Mouse (Mus musculus): Measurements from ENCODE around the gene Mcl1.
"Not testable (repeated sequence)": the region's sequence is repeated elsewhere in the genome, so short reads cannot be mapped to it uniquely, and the experiment has no call there.

The Mcl1 gene

GRCm38 (mm10) chr3:95658236-95658867, at the start of gene Mcl1:
Gene Mcl1, plus strand, starts transcription at chr3:95658788.
- peak; percentile 89 for DNase-seq (ENCODE audit: low read depth)

DNA sequence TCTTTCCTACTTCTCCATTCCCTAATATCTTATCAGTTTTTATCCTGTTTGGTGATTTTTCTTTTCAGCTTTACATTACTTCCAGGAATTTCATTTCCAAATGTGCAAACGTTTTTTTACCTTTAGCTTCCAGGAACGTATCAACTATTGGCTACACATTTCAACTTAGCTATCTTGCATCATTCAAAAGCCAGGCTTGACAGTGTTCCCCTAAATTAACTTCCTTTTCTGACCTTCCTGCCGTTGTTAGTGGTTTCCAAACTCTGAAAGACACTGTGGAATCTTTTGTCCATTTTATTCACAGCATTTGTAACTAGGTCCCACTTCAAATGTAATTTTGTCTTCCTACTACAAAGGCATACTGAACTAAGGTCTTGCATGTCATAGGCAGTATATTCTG, 49.4 kb upstream of the Mcl1 start:
- DNase-seq (ENCODE audit: low read depth), result no peak

- no peak for DNase-seq (ENCODE audit: low read depth)
Observed at GRCm38 (mm10) chr3:95613996-95614395, 44.6 kb upstream of the Mcl1 start.

- DNase-seq (ENCODE audit: low read depth), result no peak
Observed at GRCm38 (mm10) chr3:95618511-95618910, 40.1 kb upstream of the Mcl1 start.

DNA sequence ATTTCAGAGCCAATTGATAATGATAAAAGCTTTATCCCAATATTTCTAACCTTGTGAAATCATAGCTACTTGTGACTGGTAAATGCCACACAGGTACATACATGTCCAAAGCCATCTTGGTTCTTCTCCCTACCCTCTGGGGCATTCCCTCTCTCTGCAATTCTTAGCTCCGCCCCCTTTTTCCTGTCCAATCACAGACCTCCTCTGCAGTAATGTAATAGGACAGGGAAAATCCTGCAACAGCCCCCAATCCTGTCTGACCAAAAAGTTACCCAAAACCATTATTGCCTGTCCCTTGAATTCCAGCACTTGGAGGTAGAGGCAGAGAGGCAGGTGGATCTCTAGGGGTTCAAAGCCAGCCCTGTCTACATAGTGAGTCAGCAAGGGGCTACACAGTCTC, 37.3 kb upstream of the Mcl1 start:
- DNase-seq (ENCODE audit: low read depth), result no peak

GRCm38 (mm10) chr3:95622421-95622820, 36.2 kb upstream of the Mcl1 start:
- not testable (repeated sequence) for DNase-seq (ENCODE audit: low read depth)

DNA sequence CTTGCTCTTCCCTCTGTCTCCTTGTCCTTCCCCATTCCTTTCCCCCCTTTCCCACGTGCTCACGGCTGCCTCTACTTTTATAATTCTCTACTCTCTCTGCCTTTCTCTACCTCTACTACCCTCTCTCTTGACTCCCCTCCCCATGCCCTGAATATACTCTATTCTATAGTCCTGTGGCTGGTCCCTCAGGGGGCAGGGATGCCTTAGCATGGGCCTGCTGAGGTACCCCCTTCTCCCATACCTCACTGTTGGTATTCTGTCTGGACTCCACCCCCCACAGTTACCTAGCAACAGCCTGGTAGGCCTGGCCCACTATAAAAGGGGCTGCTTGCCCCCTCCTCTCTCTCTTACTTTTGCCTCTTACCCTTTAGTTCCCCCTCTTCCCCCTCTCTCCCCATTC, 35.0 kb upstream of the Mcl1 start:
- no peak for DNase-seq (ENCODE audit: low read depth)

DNA sequence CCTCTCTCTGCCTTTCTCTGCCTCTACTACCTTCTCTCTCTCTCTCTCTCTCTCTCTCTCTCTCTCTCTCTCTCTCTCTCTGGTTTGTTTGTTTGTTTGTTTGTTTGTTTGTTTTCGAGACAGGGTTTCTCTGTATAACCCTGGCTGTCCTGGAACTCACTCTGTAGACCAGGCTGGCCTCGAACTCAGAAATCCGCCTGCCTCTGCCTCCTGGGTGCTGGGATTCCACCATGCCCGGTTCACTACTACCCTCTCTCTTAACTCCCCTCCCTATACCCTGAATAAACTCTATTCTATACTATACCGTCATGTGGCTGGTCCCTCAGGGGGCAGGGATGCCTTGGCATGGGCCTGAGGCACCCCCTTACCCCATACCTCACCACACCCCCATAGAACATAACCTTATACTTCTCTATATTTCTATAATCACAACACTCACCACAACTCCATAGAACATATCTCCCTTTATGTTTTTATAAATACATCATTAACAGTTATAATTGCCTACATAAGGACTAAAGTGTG, 34.5 kb upstream of the Mcl1 start:
- DNase-seq (ENCODE audit: low read depth), result not testable (repeated sequence)

DNA sequence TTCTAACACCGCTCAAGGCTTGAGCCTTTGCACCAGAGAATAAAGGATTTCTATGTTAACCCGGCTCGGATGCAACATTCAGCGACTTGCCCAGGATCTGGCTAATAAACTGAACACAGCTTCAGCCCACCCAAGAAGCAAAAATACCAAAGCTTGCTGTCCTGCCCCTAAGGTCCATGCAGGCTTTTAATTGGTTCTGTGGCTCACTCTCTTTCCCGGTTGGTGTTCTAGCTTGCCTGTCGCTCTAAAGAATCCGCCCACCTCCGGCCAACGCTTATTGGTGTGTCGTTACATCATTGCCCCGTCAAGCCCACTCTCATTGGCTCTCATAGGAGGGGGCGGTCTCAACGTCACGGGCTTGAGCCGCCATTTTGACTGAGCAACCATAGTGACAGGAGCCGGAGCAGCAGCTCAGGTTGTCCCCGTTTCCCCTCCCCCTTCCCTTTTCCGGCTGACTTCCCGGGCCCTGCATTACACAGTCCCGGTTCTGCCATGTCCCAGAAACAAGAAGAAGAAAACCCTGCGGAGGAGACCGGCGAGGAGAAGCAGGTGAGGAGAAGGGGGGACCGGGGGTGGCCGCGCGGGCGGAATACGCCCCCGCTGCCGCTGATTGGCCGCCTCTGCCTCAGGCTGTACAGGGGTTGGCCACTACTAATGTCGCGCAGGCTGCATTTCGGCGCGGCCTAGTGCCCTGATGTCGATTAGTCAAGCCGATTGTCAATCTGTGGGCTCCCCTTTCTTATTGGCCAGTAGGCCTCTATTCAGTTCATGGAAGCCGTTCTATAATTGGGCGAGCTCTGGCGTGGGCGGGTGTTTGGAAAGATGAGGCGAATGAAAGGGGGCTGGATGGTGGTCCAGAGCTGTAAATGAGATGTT, 33.7 kb upstream of the Mcl1 start, which contains the start of gene Ensa:
Gene Ensa, plus strand, starts transcription at position 366 of the 876 bp plus-strand sequence.
- DNase-seq (ENCODE audit: low read depth), result peak; percentile 99

DNA sequence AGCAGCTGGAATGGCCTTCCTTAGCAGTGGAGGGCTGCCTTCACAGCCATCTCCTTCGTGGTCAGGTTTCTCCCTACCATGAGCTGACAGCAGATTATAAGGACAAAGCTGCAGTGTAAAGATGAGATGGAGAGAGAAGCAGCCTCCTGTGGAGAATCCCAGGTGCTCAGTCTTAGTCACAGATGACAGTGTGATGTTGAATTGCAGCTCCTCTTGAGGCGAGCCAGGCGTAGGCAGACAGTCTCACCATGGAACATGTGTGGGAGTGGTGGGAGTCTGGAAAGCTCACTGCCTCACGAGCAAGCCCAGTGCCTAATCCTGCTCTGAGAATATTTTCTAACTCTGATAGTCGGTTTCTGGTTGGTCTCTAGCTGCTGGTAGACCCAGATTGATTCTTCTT, 30.8 kb upstream of the Mcl1 start:
- no peak for DNase-seq (ENCODE audit: low read depth)

GRCm38 (mm10) chr3:95629755-95630154, 28.8 kb upstream of the Mcl1 start:
- DNase-seq (ENCODE audit: low read depth), result no peak

DNA sequence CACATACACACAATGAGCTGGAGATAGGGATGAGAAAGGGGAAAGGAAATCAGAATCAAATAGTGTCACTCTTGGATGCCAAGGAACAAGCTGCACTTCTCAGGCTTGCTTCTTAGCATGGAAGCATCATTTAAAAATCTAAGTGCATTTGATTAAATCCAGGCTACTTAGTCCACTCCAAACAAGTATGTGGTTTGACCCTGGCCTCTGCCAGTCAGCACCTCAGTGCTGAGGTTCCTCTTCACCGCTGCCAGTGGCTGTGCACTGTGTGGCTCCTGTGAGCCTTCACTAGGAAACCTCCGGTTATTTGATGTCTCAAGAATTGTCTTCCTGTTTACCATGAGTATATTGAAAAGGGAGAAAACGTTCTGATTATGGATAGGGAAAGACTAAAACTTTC, 27.7 kb upstream of the Mcl1 start:
- no peak for DNase-seq (ENCODE audit: low read depth)

DNA sequence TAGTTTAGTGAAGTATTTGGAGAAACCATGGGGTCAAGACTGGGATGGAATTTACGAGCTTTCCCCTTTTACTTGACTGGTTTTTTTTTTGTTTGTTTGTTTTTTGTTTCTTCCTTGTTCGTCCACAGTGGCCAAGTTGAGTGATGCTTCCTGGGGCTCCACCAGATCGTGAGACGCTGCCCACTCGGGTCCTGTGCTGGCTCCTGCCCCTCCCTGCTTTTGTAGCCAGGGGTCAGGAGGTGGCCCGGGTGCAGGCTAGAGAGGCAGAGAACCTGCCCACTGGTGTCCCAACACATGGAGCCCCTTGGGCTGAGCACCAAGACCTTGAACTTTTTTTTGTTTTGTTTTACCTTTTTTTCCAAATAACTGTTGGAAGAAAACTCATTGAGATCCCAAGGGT, 27.3 kb upstream of the Mcl1 start:
- no peak for DNase-seq (ENCODE audit: low read depth)

DNA sequence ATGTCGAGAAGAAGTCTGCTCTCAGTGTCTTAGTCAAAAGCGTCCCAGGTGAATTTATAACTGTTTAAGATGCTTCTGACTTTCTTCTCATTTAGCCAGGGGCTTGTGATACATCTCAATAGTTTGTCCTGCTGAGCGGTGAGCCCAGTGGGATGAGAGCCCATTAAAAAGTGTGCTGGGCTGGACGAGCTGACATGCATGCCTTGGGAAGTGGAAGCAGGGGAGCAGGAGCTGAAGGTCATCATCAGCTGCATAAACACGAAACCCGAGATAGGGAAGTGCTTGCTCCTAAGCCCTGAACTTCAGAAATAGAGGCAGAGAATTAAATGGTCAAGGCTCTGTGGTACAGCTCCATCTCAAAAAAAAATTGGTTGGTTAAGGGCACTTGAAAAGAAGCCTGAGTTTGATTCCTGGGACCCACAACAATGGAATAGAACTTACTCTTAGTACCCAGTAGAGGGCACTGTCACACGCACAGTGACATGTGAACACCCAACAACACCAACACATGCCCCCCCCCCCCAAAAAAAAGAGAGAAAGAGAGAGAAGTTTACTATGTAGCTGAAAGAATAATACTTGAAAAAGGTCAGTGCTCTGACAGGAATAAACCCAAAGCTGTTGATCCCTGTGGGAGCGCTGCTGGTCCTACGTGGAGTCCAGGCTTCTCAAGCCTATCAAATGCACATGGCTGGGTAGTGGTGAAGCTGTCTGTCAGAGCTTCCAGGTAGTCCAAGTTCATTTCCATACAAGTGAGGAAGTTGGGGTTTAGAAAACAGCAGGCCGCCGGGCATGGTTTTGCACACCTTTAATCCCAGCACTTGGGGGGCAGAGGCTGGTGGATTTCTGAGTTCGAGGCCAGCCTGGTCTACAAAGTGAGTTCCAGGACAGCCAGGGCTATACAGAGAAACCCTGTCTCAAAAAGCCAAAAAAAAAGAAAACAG, 25.7 kb upstream of the Mcl1 start:
- peak; percentile 78 for DNase-seq (ENCODE audit: low read depth)

GRCm38 (mm10) chr3:95635636-95636035, 23.0 kb upstream of the Mcl1 start:
- no peak for DNase-seq (ENCODE audit: low read depth)

DNA sequence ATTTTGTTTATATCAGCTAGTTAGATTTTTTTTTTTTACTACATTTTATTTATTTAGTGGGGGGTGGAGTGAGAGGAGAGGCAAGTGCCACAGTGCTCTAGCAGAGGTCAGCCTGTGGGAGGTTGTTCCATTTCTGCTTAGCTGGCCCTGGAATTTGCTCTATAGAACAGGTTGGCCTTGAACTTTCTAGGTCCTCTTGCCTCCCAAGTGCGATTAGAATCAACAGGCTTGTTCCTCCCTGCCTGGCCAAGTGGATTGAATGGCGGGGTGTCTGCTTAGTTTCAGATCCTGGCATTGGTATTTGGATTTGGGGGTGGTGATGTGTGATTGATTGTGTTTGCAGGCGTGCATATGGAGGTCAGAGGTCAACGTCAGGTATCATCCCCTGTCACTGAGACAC, 22.5 kb upstream of the Mcl1 start:
- DNase-seq (ENCODE audit: low read depth), result no peak

DNA sequence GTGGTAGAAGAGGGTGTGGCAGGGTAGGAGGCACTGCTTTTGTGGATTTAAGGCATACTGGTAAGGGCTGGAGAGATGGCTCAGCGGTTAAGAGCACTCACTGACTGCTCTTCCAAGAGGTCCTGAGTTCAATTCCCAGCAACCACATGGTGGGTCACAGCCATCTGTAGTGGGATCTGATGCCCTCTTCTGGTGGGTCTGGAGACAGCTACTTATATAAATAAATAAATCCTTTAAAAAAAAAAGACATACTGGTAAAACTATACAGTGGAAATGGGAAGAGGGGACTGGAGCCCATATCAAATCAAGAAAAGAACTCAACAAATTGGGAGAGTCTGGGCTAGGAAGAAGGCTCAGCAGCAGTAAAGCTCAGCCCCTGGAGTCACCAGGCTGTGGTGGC, 18.9 kb upstream of the Mcl1 start:
- no peak for DNase-seq (ENCODE audit: low read depth)

DNA sequence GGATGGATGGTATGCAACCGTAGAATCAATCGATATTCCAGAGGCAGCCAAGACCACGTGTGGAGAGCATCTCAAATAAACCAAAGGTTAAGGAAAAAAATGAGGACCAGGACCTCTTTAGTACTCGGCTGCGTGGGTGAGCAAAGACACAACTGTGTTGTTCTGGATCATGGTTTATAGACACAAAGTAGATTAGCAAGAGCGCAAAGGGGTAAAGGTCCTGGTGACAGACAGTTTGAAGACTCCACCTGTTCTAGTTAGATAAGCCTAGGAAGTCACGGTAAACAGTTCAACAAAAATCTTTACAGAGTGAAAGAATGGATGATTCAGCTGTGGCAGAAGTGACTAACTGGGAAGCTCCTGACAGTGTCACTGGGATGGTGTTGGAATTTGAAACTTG, 15.5 kb upstream of the Mcl1 start:
- DNase-seq (ENCODE audit: low read depth), result no peak

DNA sequence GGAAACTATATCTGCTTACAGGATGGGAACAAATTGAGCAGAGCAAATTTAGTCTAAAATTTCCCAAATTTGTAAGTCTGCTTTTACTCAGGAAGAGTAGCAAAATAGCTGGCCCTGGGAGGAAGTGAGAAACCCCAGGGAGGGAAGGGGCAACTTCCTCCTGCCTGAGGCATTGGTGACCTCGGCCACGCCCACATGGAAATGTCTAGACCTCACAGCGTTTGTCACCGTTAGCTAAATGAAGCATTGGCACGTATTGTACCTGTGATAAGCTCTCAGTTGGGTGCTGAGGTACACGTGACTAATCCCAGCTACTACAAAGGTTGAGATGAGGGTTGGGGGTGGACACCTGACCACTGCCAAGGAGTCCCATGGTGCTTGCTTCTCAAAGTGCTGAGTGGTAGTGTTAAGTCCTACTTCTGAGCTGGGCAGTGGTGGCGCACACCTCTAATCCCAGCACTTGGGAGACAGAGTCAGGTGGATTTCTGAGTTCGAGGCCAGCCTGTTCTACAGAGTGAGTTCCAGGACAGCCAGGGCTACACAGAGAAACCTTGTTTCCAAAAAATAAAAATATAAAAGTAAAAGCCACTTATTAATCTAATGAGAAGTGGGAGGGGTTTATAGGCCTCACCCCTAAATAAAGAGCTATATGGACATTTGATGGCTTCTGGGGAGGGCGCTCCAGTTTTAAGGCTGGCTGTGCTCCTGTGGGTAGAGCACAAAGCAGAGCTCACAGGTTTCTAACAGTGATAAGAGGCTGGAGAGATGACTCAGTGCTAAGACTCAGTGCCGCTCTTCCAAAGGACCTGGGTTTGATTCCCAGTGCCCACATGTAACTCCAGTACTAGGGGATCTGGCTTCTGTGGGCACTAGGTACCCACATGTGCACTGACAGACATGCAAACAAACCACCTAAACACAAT, 13.0 kb upstream of the Mcl1 start:
- peak; percentile 68 for DNase-seq (ENCODE audit: low read depth)

DNA sequence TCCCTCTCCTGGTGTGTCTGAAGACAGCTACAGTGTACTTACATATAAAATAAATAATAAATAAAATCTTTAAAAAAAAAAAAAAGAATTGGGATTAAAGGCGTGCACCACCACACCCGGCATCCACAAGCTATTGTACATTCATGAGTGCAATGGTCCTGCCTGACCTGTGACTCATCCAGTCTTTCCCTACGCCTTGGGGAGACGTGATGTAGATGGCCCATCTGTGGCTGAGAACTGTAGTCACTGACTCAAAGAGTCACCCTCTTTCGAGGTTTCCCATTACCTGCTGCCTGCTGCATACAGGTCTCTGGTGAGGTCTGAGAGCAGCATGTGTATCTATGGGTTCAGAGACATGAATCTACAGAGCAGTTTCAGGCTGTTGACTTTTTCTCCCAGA, 10.6 kb upstream of the Mcl1 start:
- DNase-seq (ENCODE audit: low read depth), result no peak
